Mouse (Mus musculus) c-Kit-negative CD71-positive TER-119-positive erythroid progenitor cells, embryonic 14.5 days (primary cell): ENCODE measurements around the gene Csnk1e.

Experiments used
- DNase-seq: peaks from one replicate; pipeline ENCODE4 v3.0.0-alpha.2; 2013; ENCODE audit warnings: low read depth, low spot score

Gene Csnk1e

DNA sequence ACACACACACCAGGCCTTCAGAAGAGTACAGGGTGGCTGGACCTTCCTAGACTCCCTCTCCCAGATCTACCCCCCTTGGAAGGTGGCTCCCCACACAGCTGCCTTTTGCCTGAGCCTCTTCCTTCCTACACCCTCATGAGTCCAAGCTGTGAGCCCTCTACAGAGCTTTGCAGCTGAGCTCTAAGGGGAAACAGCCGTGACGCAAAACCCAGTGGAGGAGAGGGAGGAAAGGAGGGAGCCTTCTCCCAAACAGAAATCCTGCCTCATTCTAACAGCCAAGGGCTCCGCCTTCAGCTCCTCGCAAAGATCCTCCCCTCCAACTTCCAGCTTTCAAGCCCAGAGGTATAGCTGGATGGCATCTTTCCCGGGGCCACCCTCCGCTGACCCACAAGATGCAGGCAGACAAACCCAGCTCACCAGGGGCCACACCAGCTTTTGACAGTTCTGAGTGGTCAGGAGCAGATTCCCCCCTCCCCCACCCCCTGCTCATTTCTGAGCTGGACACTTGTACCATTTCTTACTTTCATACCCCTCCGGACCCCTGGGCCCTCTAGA lies 11.4 kb downstream of the Csnk1e start:
- DNase-seq, result no peak

DNA sequence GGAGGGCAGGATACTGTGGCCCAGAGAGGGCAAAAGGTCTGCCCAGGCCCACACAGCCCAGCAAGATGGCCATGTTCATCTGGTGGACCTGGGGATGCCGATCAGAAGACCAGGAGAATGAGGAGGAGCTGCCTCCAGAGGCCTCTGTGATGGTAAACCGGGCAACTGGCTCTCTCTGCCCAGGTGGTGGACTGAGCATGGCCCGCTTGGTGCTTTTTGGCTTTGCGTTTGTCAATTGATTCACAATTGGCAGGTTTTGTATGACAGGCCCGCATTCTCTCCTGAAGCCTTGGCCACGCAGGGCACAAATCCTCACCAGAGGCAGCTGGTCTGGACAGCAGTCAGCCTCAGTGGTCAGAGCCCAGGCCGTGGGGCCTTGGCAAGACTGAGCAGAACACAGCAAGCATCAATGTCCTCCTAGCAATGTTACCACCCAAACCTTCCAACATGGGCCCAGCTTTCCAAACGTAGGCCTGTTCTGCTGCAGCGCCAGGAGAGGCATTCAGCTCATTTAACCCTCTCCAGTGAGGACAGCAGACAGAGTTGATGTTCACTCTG lies 12.3 kb downstream of the Csnk1e start:
- DNase-seq, result no peak

DNA sequence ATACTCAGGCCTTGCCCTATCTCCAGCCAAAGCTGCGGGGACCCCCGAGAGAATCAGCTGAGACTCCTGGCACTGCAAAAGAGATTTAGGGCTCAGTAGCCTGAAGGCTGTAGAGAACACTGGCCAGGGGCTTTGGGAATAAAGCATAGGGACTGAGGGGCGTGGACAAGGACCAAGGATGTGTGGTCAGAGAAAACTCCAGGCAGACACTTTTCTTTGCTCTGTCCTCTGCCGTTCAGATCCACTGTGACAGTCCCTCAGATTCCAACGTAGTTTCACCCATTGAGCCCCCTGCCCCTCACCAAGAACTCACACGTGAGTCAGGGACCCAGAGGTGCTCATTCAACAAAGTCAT lies 13.1 kb downstream of the Csnk1e start:
- DNase-seq, result no peak

DNA sequence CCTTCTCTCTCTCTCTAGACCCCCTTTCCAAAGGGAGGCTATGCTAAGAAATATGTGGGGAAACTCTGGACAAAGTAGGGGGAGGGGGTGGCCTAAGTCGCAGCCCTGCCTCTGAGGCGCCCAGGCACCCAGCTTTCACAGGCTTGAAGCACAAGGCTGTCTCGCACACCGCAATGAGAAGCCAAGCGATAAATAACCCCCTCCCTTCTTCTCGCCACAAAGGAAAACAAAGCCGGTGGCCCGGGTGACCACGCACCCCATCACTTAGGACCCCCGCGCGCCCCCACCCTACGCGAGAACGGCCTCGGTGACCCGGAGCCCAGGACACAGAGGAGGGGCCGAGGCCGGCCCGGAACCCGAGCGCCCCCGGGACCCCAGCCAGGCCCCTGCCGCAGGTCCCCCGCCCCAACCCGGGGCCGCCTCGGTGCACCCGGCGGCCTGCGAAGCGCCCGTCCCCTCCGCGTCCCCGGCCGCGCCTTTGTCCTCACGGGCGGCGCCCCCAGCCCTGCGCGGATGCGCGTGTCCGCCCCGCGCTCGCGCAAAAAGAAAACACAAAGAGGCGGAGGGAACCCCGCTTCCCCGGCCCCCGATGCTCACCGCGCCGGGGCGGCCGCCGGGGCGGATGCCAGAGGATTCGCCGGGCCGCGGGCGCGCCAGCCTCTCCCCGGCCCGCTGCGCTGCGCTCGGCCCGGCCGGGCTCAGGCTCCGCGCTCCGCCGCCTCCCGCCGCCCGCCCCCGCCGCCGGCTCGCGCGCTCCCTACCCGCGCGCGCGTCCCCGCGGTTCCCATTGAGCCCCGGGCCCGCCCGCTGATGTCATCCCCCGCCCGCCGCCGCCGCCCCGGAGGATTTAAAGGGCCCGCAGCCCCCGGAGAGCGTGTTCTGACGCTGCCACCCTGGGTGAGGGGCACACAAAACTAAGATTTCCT lies 13.8 kb downstream of the Csnk1e start:
- no peak for DNase-seq

- DNase-seq, result no peak
These were observed 14.6 kb downstream of the Csnk1e start for GRCm38 (mm10) chr15:79440651-79441330.

GRCm38 (mm10) chr15:79440223-79440622 lies 15.1 kb downstream of the Csnk1e start:
- no peak for DNase-seq

GRCm38 (mm10) chr15:79439386-79439785 lies 16.0 kb downstream of the Csnk1e start:
- DNase-seq, result no peak

GRCm38 (mm10) chr15:79438816-79439215 lies 16.6 kb downstream of the Csnk1e start:
- DNase-seq, result no peak

- DNase-seq, result no peak
These were observed 17.1 kb downstream of the Csnk1e start for GRCm38 (mm10) chr15:79438209-79438810.

DNA sequence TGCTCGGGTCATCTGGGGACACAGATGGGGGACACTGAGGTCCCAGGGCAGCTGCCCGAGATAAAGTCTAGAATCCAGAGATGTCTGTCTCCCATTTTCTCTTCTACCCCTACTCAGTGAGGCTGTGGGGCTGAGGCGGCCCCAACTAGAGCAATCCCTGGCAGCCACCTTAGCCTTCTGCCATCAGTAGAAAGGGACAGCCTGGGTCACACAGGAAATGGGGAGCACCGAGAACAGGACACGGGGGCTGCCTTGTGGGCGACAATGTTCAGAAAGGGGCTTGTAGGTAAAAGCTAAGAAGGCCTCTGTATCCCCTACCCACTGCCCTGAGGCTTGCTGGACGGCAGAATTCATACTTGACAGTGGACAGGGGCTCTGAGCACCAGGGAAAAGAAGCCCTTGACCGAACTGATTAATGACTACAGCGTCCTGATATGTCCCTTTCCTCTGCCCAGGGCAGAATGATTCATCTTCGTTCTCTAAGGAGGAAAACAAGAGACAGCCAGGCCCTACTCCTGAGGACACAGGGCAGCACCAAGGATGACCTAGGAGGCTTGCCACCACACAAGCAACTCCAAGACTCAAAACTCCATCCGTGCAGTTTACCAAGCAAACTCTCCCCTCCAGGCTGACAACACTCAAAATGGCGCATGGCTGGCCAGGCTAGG lies 17.7 kb downstream of the Csnk1e start:
- no peak for DNase-seq

GRCm38 (mm10) chr15:79436481-79436921 lies 18.9 kb downstream of the Csnk1e start:
- DNase-seq, result no peak

DNA sequence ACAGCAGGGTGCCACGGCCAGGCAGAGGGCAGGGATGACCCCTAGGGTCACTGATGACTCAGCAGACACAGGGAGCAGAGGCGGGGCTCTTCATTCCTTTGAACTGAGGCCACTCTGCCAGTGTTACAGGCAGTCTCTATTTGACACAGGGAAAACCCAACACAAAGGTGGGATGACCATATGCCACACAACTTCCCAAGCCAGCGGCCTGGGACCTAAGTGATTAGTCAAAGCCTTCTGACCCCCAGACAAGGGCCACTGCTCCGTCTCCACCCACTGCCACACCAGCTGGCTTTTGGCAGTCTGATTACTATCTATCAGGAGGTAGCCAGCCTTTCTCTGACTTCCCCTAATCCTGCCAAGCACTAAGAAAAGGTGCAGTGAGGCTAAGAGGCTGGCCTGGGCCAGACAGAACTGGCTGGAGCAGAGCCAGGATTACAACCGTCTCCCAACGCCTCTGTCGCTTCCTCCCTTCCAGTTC lies 20.1 kb downstream of the Csnk1e start:
- no peak for DNase-seq

GRCm38 (mm10) chr15:79432892-79433291 lies 22.5 kb downstream of the Csnk1e start:
- DNase-seq, result no peak

DNA sequence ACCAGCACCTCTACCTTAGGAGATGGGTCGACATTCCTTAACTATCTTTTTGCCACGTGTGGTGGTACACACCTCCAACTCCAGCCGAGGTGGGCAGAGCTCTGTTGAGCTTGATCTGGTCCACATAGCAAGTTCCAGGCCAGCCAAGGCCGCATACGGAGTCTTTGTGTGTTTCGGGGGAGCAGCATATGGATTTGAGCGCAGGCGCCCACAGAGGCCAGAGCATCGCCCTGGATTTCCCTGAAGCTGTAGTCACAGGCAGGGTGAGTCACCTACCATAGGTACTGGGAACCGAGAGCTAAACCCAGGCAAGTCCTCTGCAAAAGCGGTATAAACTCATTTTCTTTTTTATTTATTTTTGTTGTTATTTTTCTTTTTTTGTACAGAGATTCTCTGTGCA lies 23.0 kb downstream of the Csnk1e start:
- DNase-seq, result no peak

- DNase-seq, result no peak
These were observed 23.4 kb downstream of the Csnk1e start for GRCm38 (mm10) chr15:79431925-79432324.

DNA sequence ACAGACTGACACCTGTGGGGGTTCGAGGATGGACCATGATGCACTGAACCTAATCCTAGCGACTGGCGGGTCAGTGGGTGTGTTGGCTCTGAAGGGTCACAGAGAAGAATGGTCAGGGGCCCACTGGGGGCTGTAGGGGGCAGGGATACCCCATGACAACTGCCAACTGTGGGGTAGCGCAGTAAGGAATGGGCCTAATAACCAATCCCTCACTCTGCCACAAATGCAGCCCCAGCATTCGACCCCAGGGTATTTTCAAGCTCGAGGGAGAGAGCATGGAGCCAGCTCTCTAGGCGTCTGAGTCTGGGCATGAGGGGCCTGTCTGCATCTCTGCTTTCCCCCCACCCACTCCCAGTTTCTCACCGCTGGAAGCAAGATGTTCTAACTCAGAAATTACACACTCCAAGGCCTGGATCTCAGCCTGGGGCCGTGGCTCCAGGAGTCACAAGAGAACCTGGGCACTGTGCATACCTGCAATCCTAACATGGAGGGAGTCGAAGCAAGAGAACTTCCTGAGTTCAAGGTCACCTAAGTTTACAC lies 24.8 kb downstream of the Csnk1e start:
- no peak for DNase-seq

- no peak for DNase-seq
These were observed 25.4 kb downstream of the Csnk1e start for GRCm38 (mm10) chr15:79429994-79430393.

- DNase-seq, result no peak
These were observed 25.8 kb downstream of the Csnk1e start for GRCm38 (mm10) chr15:79429527-79429926.

GRCm38 (mm10) chr15:79428616-79429015 lies 26.8 kb downstream of the Csnk1e start:
- no peak for DNase-seq

- DNase-seq, result no peak
These were observed 27.9 kb downstream of the Csnk1e start for GRCm38 (mm10) chr15:79427516-79427915.

DNA sequence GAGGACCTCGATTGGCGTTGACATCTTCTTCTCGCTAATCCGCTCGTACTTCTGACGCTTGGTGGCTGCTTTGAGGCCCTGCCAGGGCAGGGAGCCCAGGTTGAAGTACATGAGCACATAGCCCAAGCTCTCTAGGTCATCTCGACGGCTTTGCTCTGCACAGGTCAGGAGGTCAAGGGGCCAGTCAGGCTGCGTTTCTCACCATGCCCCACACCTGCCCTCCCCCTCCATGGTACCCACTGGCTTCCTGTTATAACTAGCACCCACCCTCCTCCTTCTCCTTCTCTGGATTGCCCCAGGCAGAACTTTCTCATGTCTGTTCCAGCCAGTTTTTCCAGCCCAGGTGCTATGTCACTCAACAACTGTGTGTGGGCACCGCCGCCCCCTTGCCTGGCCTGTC lies 29.9 kb downstream of the Csnk1e start:
- DNase-seq, result no peak
